Mouse (Mus musculus) ZHBTc4 (cell line): ENCODE measurements around the gene AC153137.1.
A peak's percentile ranks its signal among the peaks of the same experiment; 100 is the strongest.
"Not testable (repeated sequence)": the region's sequence is repeated elsewhere in the genome, so short reads cannot be mapped to it uniquely, and the experiment has no call there.

Experiments
- DNase-seq: peaks from one replicate; pipeline ENCODE4 v3.0.0-alpha.2; 2011; ENCODE audit warnings: low read depth, low spot score

AC153137.1 gene

DNA sequence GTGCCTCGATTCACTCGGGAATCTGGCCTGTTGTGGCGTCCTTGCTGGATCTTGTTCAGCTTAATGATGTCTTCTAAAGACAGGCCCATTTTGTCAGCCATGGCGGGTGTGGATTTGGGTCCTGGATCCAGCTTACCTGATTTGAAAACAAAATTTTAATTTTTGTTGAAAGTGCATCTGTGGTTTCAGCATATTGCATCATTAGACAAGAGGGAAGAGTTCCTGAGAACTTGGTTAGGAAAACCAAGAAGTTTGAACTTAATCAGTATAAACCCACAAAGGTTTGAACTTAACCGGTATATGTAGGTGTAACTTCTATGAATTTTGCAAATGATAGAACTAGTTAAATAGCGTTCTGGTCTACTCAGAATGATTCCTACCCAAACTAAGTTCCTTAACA lies at the start of gene AC153137.1:
Gene AC153137.1, minus strand, starts transcription at position 101 of the 400 bp plus-strand sequence.
- not testable (repeated sequence) for DNase-seq

DNA sequence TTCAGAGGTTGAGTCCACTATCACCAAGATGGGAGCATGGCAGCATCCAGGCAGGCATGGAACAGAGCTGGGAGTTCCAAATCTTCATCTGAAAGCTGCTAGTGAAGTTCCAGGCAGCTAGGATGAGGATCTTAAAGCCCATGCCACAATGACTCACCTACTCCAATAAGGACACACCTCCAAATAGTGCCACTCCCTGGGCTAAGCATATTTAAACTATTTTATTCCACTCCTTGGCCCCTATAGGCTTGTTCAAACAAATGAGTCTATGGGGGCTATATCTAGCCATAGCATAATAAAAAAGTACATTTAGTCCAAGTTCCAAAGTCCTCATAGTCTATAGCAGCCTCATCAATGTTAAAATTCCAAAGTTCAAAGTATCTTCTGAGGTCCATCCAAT lies 45.4 kb upstream of the AC153137.1 start:
- DNase-seq: no peak

DNA sequence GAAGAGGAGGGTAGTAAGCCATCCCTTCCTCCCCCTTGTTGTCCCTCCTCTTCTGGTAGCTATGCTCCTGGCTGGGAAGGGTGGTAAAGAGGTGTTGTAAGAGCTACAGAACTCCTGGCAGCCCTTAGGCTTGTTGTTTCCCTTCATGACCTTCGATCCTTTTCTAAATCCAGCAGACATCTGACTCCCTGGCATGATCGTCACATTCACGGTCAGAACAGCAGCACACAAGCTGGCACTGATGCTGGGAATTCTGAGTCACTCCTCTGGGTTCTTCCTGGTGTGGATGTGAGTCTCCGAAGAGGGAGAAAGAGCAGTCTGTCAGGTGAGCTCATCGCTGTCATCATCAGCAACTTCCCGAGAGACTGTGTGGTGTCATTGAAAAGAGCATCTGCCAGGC lies 41.5 kb upstream of the AC153137.1 start:
- DNase-seq: no peak

DNA sequence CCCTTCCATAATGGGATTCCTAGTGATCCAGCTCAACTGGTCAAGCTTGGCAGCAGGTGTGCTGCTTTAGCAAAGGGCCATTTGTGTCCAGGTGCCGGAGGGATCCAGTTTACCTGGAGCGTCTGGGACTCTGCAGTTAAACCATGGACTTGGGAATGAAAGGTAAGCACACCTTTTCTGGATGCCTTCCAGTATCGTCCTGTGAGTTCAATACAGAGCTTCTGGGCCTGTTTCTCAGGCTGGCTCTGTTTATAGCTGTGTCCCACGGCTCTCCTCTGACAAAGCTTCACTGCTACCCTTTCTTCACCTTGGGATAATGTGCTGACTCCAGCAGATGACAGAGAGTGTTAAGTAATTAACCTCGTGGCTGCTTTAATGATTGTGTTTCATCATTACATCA lies 39.6 kb upstream of the AC153137.1 start:
- no peak for DNase-seq

DNA sequence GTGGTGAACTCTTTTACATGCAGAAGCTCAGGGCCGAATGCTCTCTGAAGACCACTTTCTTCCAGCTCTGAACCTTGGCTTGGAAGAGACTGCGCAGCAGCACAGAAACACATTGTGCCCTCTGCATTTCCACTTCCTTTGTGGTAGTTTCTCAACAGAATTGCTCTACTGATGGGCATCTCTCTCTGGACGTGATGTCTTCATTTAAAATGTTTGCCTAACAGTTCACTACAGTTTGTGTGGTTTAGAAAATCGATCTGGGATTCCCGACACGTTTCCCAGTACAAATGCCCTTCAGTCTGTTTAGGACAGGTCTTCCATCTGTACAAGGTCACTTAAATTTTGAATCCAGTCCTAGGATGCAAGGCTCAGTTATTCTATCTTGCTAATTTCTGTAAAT lies 38.3 kb upstream of the AC153137.1 start:
- no peak for DNase-seq

DNA sequence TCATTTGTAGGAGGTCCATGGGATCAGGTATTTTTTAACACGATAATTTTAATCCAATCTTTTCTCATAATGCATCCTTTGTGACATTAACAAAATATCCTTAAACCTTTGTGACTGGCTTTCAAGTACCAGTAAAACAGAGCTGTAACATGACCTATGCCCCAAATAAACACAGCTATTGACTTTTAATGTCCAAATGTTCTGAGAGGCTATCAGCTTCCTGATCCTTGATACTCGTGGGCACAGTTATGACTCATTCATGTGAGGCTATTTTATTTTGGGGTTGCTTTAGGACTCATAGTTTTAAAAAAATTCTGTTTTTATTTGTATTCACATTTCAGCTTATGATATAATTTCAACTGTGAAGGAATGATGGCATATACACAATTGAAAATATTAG lies 37.5 kb upstream of the AC153137.1 start:
- DNase-seq: no peak

DNA sequence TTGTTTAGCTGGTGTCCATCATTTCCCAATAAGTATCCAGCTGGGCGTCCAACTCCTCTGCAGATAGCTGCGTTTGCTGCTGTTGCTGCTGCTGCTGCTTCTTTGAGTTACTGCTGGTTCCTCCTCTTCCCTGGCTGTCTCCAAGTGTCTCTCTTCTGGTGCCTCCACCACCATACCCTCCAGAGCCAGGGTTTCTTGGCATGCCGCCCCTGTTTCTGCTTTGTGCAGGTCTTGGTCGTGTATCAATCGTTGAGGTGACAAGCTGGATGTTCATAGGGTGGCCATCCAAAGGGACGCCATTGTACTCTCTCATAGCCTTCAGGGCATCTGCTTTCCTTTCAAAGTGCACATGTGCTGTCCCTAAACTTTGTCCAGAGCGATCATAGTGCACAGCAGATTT lies 529 bp downstream of the AC153137.1 start:
- DNase-seq: not testable (repeated sequence)

DNA sequence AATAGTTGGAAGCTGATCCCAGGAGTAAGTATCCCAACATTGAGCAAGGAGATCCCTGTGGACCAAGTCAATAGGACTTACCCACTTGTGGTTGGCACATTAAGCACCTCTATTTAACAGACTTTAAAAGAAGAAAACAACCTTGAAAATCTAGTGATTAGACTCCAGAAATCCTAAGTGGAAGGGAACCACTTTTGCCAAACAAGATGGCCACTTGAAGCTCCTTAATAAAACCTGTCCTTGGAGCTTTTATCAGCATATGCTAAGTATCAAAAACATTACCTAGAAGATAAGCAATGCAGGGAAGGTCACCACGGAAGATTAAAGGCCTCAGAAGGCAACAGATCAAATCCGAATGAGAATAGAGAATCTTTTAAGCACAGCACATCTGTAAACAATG lies 26.0 kb downstream of the AC153137.1 start:
- no peak for DNase-seq

DNA sequence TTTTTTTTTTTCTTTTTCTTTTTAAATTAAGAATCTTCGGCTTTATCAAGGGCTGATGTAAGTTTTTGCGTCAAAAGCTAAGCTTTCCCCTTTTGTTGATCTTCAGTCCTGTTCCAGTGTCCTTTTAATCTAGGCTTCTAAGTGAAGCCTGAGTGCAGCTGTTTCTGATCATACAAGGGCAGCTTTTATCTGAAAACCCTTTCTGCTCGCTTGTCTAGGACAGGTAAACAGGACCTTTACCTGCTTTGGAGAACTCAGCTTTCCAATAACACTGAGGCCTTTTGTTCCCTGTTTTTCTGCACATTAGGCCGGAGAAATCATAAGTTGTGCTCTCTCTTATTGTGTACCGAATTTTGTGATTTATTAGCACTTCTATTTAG lies 27.3 kb downstream of the AC153137.1 start:
- DNase-seq: no peak

DNA sequence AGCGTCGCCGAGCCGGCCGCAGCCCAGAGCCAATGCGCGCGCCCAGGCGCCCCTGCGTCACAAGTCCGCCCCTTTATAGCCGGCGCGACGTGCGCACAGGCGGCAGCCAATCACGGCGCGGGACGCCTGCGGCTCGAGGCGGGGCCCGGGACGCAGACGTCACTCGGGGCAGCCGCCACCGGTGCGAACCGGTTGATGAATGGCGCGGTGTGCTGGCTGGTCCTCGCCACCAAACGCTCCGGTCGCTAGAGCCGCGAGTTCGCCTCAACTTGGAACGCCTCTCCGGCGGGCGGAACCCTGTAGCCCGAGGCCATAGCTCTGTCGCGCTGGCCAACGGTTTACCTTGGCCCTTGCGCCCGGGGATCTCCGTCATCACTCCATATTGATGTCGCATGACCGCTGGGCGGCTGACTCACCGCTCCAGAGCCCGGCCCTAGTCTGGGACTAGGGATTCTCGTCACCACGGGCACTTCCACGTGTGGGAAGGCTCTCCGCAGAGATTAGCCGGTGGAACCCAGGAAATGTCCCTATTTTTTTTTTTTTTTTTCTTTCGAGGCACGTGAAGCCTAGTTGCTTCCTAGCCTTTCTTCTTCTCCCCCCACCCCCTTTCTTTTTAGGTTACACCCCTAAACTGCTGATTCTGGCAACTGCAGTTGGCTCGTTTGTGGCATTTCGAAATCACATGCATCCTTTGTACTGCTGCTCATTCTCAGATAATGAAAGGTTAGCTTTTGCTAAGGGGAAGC lies 27.9 kb downstream of the AC153137.1 start:
- peak; percentile 100 for DNase-seq

DNA sequence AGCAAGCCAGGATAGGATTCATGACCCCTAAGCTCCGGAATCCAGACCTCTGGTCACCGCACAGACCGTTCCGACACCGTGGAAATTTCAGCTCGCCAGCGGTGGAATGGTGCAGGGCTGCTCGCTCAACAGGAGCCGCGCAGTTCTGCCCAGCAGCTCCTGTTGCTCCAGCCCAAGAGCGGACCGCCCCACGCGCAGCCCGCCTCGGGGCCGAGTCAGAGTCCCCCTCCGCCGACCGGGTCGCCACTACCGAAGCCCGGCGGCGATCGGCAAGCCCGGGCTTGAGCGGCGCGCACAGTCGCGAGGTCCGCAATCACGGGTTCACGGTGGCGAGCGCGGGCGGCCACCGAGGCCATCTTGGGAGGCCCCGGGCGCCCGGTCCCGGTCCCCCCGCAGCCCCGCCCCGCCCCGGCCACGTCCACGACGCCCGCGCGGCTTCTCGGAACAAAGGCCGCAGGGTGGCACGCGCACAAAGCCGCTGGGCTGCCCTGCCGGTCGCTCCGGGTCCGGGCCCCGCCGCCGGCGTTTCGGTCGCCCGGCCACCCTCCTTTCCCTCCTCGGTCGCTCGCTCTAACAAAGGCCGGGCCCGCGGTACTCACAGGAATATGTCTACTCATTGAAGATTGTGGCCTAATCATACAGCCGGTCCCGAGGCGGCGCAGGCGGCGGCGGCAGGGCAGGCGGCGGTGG lies 28.7 kb downstream of the AC153137.1 start:
- peak; percentile 61 for DNase-seq

DNA sequence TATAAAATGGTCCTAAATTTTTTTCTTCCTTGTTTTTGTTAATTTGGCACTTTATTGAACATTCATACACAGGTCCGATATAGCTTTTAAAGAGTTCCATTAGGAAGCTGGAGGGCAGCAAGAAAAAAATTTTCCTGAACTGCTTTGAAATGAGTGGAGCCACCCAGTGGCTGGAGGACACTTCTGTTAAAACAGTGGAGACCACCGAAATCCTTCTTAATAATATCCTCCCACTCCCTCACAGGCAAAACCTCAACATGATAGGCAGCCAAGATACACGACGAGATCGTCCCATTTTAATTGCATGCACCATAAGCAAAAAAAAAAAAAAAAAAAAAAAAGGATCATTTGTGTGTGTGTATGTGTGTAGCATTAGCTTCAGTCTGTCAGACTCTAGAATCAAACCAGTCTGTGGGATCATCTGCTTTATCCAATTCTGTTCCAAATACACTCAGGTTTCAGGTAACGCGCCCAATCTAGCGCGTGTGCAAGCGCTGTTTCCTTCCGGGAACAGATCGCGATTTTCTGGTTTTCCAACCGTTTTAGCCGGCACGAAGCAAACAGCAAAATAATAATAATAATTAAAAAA lies 29.3 kb downstream of the AC153137.1 start:
- peak; percentile 72 for DNase-seq

DNA sequence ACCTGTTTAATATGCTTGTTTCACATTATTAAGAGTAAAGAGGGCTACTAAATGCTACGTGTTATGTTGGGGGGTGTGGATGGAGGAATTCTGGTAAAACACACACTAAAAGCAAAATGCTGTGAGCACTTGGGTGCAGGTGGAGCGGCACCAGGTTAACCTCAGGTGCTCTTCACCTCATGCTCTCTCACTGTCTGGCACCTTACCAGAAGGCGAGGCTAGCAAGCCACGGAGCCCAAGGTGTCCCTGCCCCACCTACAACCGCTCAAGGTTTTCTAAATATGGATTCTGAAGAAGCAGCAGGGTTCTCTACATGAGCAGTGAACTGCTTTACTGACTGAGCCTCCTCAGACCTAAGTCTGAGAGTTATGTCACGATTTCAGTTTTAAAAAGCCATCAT lies 32.6 kb downstream of the AC153137.1 start:
- no peak for DNase-seq

DNA sequence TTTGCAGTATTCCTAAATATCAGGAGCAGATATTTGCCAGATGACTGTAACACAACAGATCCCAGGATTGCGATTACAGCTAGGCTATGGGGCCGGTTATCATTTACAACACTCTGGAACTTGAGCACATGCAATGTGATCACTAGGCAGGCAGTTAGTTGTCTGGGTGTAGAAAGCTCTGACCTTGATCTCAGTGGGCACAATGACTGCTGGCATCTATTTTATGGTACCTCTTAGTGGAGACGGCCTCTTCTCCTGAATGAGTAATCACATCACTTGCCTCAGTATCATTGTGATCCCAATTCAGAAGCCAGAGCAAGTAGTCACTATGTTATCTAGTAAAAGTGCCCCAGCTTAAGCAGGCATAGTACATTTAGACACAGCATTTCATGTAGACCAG lies 37.2 kb downstream of the AC153137.1 start:
- no peak for DNase-seq

DNA sequence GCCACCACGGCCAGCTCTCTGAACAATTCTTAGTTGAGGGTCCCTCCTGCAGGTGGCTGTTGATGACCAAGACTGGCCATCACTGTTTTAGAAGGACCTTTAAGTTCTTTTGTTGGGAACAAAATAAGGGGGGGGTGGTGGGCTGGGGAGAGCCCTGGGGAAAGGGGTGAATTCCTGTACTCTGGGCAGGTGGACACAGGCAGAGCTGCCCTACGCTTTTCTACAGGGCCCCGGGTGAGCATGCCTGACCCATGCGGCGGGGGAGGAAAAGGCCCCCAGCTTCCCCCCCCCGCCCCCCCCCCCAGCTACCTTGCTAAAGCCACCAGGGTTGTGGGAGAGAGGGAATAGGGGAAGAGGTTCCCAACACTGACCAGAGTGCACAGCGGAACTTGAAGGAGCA lies 39.4 kb downstream of the AC153137.1 start:
- DNase-seq: no peak

DNA sequence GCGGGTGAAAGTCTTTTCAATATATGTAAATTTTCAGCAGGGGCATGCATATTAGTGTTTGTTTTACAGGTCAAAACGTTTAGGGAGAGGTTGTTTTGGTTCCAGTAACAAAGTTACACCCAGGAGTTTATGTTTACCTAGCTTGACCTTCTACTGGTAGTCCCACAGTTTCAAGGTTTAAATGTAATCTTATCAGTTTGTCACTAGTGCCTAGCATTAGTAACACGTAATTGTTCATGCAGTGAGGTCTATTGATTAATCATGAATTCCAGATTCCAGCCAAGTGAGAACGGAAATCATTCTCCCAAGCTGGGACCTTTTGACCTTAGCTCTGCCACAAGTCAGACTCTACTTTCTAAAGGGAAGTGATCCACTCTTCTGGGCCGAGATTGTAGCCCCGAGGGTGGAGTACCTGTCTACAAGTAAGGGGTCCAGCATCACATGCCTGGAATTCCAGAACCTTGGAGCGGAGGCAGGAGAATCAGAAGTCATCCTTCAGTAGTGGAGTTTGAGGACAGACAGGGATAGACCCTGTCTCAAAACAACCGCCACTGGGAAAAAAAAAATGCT lies 40.3 kb downstream of the AC153137.1 start:
- DNase-seq: peak; percentile 78

DNA sequence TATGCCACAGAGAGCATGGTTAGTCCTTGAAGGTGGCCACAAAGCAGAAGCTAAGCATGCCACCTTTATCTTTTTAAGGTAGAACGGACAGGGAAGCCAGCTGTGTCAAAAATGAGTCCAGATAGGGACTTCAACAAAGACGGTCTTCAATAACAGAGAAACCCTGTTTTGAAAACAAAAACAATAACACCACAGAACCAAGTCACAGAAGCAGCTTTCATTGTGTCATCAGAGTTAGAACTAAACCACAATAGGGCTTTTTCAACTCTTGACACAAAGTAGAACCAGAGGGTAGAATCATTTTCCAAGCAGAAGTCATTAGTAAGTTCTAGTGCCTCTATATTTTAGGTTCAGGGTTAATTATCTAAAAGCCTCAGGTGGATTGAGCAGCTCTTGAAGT lies 41.3 kb downstream of the AC153137.1 start:
- no peak for DNase-seq

DNA sequence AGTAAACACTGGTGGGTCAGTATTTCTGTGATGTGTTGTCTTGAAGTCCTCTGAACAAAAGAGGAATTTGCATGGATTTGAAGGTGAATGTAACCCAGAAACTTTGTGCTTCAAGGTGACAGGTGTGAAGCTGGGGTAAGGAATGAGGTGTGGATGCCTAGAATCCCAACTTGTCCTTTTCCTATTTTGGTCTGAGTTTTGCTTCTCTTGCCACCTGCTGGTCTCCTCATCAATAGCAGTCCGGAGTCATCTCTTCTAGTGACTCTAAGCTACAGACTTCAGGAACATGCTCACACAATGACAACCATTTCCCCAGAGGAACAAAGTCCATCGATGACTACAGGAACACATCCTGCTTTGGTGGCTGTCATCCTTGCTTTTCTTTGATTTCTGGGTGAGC lies 46.9 kb downstream of the AC153137.1 start:
- peak; percentile 72 for DNase-seq

DNA sequence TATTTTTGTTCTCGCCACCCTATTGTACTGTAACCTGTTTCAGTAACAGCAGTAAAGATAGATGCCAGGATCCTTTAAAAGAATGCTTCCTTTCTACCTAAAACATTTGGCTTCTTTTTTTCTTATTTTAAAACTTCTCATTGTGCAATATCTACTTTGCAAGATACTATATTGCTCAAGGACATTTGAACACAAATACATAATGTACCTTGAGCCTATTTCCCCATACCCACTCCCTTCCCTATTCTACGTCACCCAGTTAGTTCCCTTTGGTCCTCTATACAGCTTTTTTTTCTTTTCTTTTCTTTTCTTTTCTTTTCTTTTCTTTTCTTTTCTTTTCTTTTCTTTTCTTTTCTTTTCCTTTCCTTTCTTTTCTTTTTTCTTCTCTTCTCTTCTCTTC lies 47.6 kb downstream of the AC153137.1 start:
- no peak for DNase-seq
